Mouse (Mus musculus): ENCODE measurements around the gene Foxl2. TPM values are rescaled to one million over a fixed set of nuclear protein-coding genes. Genes with fewer than 3 reads are reported as not detected.

Gene Foxl2
- 0.20 and 0.22 TPM in 2 replicates for polyA plus RNA-seq (2012; rRNA removed)

GRCm38 (mm10) chr9:98955103-98955715 lies at the start of gene Foxl2:
TSS of gene Foxl2 (plus strand) at chr9:98955288.

GRCm38 (mm10) chr9:98985800-98986475 lies 30.9 kb downstream of the Foxl2 start, which contains the start of gene Faim:
TSS of gene Faim (plus strand) at chr9:98986373.

Other genes starting within 250 kb of the Foxl2 start
- 0.11 TPM in 1 of 2 replicates, not detected in the other for gene Prr23a1, start 112.8 kb upstream of the Foxl2 start, polyA plus RNA-seq (2012; rRNA removed)
- gene Prr23a2, start 98.8 kb upstream of the Foxl2 start, polyA plus RNA-seq (2012; rRNA removed): not detected in 2 replicates
- not detected in 2 replicates for gene Prr23a3, start 90.5 kb upstream of the Foxl2 start, polyA plus RNA-seq (2012; rRNA removed)
- not detected in 2 replicates for gene 7420426K07Rik, start 52.2 kb upstream of the Foxl2 start, polyA plus RNA-seq (2012; rRNA removed)
- 33.8 and 34.7 TPM in 2 replicates for gene Faim, start 31.1 kb downstream of the Foxl2 start, polyA plus RNA-seq (2012; rRNA removed)
- gene Gm1123, start 80.4 kb downstream of the Foxl2 start, polyA plus RNA-seq (2012; rRNA removed): 0.09 and 0.13 TPM in 2 replicates
- gene Pik3cb, start 185.3 kb downstream of the Foxl2 start, polyA plus RNA-seq (2012; rRNA removed): 10.0 and 10.1 TPM in 2 replicates

All from central nervous system, embryonic 18 days (tissue).